Mouse (Mus musculus): ENCODE measurements around the gene Panx2. TPM values are rescaled to one million over a fixed set of nuclear protein-coding genes. Genes with fewer than 3 reads are reported as not detected.

The Panx2 gene
- total and polyA plus RNA-seq, 3 experiments: not detected

- Histone ChIP-seq H3K79me2 (ENCODE audit: control insufficient read depth, insufficient read depth, low read length, poor library complexity) (no peaks in the 10 kb centered on the region), H3K4me1 (ENCODE audit: control insufficient read depth in 1 of 2, insufficient read depth in 2 of 2, low read length in 2 of 2) (peaks cover 0 to 2% of the 10 kb centered on the region in 2 experiments; a peak in 1 of 4 replicates), H3K27me3 (ENCODE audit: control insufficient read depth in 1 of 2, insufficient read depth in 2 of 2, low read length in 2 of 2) (no peaks in the 10 kb centered on the region), H3K9ac (ENCODE audit: control insufficient read depth, low read depth, low read length, poor library complexity, severe bottlenecking) (no peak overlapping the region), H3K36me3 (ENCODE audit: control insufficient read depth in 1 of 2, insufficient read depth in 2 of 2, low read length in 2 of 2) (peaks cover 2 to 4% of the 10 kb centered on the region in 2 experiments; a peak in 3 of 4 replicates), H3K4me3 (ENCODE audit: control insufficient read depth in 1 of 2, insufficient read depth in 1 of 2, low read depth in 2 of 2, low read length in 2 of 2) (no peak overlapping the region), H3K27ac (ENCODE audit: control insufficient read depth, low read depth, low read length) (no peak overlapping the region), H3K9me3 (replicated peaks; ENCODE audit: insufficient read depth, low read length) (no peaks in the 10 kb centered on the region)
- DNase-seq (ENCODE audit: low read depth, low spot score): no peak
- TF ChIP-seq RCOR1 (IDR thresholded peaks at IDR 0.05; ENCODE audit: low read depth, low read length) (no peak), RAD21 (IDR thresholded peaks at IDR 0.05; ENCODE audit: low read depth, low read length) (no peak)
Observed at GRCm38 (mm10) chr15:89110147-89110546, 50.6 kb downstream of the Panx2 start.

- Histone ChIP-seq H3K4me1 (ENCODE audit: control insufficient read depth in 1 of 2, insufficient read depth in 2 of 2, low read length in 2 of 2) (peaks cover 0 to 13% of the 10 kb centered on the region in 2 experiments; a peak in 3 of 4 replicates), H3K9me3 (replicated peaks; ENCODE audit: insufficient read depth, low read length) (no peaks in the 10 kb centered on the region), H3K79me2 (ENCODE audit: control insufficient read depth, insufficient read depth, low read length, poor library complexity) (peaks cover 36% of the 10 kb centered on the region), H3K27ac (ENCODE audit: control insufficient read depth, low read depth, low read length) (no peak overlapping the region), H3K36me3 (ENCODE audit: control insufficient read depth in 1 of 2, insufficient read depth in 2 of 2, low read length in 2 of 2) (peaks cover 1 to 16% of the 10 kb centered on the region in 2 experiments), H3K4me3 (ENCODE audit: control insufficient read depth in 1 of 2, insufficient read depth in 1 of 2, low read depth in 2 of 2, low read length in 2 of 2) (no peak overlapping the region), H3K9ac (ENCODE audit: control insufficient read depth, low read depth, low read length, poor library complexity, severe bottlenecking) (no peak overlapping the region), H3K27me3 (ENCODE audit: control insufficient read depth in 1 of 2, insufficient read depth in 2 of 2, low read length in 2 of 2) (no peaks in the 10 kb centered on the region)
- DNase-seq (ENCODE audit: low read depth, low spot score): peak; percentile 41
- TF ChIP-seq TAL1 (IDR thresholded peaks at IDR 0.05; ENCODE audit: low read length): no peak
- no peak for TF ChIP-seq ZMIZ1 (IDR thresholded peaks at IDR 0.05; ENCODE audit: low read depth, low read length)
- TF ChIP-seq CHD1 (IDR thresholded peaks at IDR 0.05; ENCODE audit: low read depth, low read length): no peak
- TF ChIP-seq ZC3H11A (IDR thresholded peaks at IDR 0.05; ENCODE audit: low read depth, low read length): peak; percentile 31
- TF ChIP-seq SIN3A (IDR thresholded peaks at IDR 0.05; ENCODE audit: low read length): peak; percentile 23; the same call in 1 of the 2 replicates
- peak; percentile 44 for TF ChIP-seq SMC3 (IDR thresholded peaks at IDR 0.05; ENCODE audit: low read depth, low read length)
- TF ChIP-seq KAT2A (conservative IDR thresholded peaks at IDR 0.05; ENCODE audit: low read depth, low read length): no peak
- TF ChIP-seq CTCF (IDR thresholded peaks at IDR 0.05 in 2 of 3, conservative IDR thresholded peaks at IDR 0.05 in 1 of 3; ENCODE audit: control insufficient read depth in 1 of 3, insufficient read depth in 1 of 3, low read depth in 2 of 3, low read length in 3 of 3, poor library complexity in 1 of 3, severe bottlenecking in 1 of 3): peak in 2 of 3 experiments; percentile 41 to 51; a peak in 4 of 6 replicates
- TF ChIP-seq HCFC1 (IDR thresholded peaks at IDR 0.05; ENCODE audit: low read depth, low read length): no peak
- peak; percentile 43 for TF ChIP-seq RAD21 (IDR thresholded peaks at IDR 0.05; ENCODE audit: low read depth, low read length)
Observed at GRCm38 (mm10) chr15:89118007-89118406, 58.5 kb downstream of the Panx2 start.

- Histone ChIP-seq H3K9ac (ENCODE audit: control insufficient read depth, low read depth, low read length, poor library complexity, severe bottlenecking) (peak within 1 kb of the TSS; percentile 88), H3K27me3 (ENCODE audit: control insufficient read depth in 1 of 2, insufficient read depth in 2 of 2, low read length in 2 of 2) (no peaks in the 10 kb centered on the region), H3K9me3 (replicated peaks; ENCODE audit: insufficient read depth, low read length) (no peaks in the 10 kb centered on the region), H3K79me2 (ENCODE audit: control insufficient read depth, insufficient read depth, low read length, poor library complexity) (peaks cover 35% of the 10 kb centered on the region), H3K27ac (ENCODE audit: control insufficient read depth, low read depth, low read length) (peak within 1 kb of the TSS; percentile 6), H3K36me3 (ENCODE audit: control insufficient read depth in 1 of 2, insufficient read depth in 2 of 2, low read length in 2 of 2) (peaks cover 0 to 14% of the 10 kb centered on the region in 2 experiments; a peak in 3 of 4 replicates), H3K4me1 (ENCODE audit: control insufficient read depth in 1 of 2, insufficient read depth in 2 of 2, low read length in 2 of 2) (peaks cover 0 to 18% of the 10 kb centered on the region in 2 experiments; a peak in 3 of 4 replicates), H3K4me3 (ENCODE audit: control insufficient read depth in 1 of 2, insufficient read depth in 1 of 2, low read depth in 2 of 2, low read length in 2 of 2) (peak within 1 kb of the TSS; percentile 61 to 87)
- DNase-seq (ENCODE audit: low read depth, low spot score): peak; percentile 93
- TF ChIP-seq POLR2AphosphoS2 (IDR thresholded peaks at IDR 0.05; ENCODE audit: low read length) (peak; percentile 98), TBP (IDR thresholded peaks at IDR 0.05; ENCODE audit: low read depth, low read length) (peak; percentile 82), GATA1 (IDR thresholded peaks at IDR 0.05; ENCODE audit: low read depth, low read length) (no peak), ZC3H11A (IDR thresholded peaks at IDR 0.05; ENCODE audit: low read depth, low read length) (no peak), MYC (IDR thresholded peaks at IDR 0.05; ENCODE audit: low read depth, low read length) (no peak), ZNF384 (IDR thresholded peaks at IDR 0.05; ENCODE audit: low read depth, low read length) (no peak), USF1 (IDR thresholded peaks at IDR 0.05; ENCODE audit: low read depth, low read length) (no peak), BHLHE40 (IDR thresholded peaks at IDR 0.05; ENCODE audit: borderline replicate concordance, low read depth, low read length) (no peak), ELF1 (IDR thresholded peaks at IDR 0.05; ENCODE audit: low read depth, low read length) (peak; percentile 57; the same call in 1 of the 2 replicates), CTCF (IDR thresholded peaks at IDR 0.05 in 2 of 3, conservative IDR thresholded peaks at IDR 0.05 in 1 of 3; ENCODE audit: control insufficient read depth in 1 of 3, insufficient read depth in 1 of 3, low read depth in 2 of 3, low read length in 3 of 3, poor library complexity in 1 of 3, severe bottlenecking in 1 of 3) (no peak), ZKSCAN1 (IDR thresholded peaks at IDR 0.05; ENCODE audit: low read depth, low read length) (no peak), NRF1 (IDR thresholded peaks at IDR 0.05; ENCODE audit: insufficient read depth, low read depth, low read length, poor library complexity, severe bottlenecking) (no peak), GABPA (IDR thresholded peaks at IDR 0.05; ENCODE audit: low read depth, low read length) (no peak), MYB (IDR thresholded peaks at IDR 0.05; ENCODE audit: low read depth, low read length) (no peak), MXI1 (IDR thresholded peaks at IDR 0.05; ENCODE audit: low read depth, low read length) (peak; percentile 78), POLR2A (IDR thresholded peaks at IDR 0.05; ENCODE audit: control insufficient read depth in 1 of 2, insufficient read depth in 1 of 2, low read depth in 1 of 2, low read length in 2 of 2, poor library complexity in 1 of 2) (peak; percentile 91 to 93)
Observed at GRCm38 (mm10) chr15:89122649-89123366, 63.3 kb downstream of the Panx2 start, which contains the start of gene Tubgcp6. TSS of gene Tubgcp6 (minus strand) at chr15:89123112.

Data from MEL (cell line).